ENCODE assay signal across 8 mouse cellular contexts in genomic region chr13:42049774-42050125, GRCm38 (mm10). TPM values are rescaled to one million over a fixed set of nuclear protein-coding genes. Genes with fewer than 3 reads are reported as not detected.
A peak's percentile ranks its signal among the peaks of the same experiment; 100 is the strongest.
DNase-seq lines count a peak whose midpoint lies in the region; ATAC-seq and TF ChIP-seq lines count a peak whose summit lies in the region.

No protein-coding gene starts in this region.

- no peak for TF ChIP-seq CTCF in bone marrow macrophage, adult 2 months (IDR thresholded peaks at IDR 0.05; ENCODE audit: low read depth, low read length)

- WGBS in kidney, embryonic 16.5 days: 2% methylated on average over 8 of the region's 8 CpGs
- under 1% methylated on average over 8 of the region's 8 CpGs for WGBS in hindbrain, embryonic 13.5 days
- 3% methylated on average over 8 of the region's 8 CpGs for WGBS in midbrain, embryonic 13.5 days

- peaks cover 24% of the 10 kb centered on the region for H3K4me1 ChIP-seq in kidney, embryonic 16.5 days (ENCODE audit: insufficient read depth, low read length)
- 0 out of 2 replicates have a peak, but pooled peaks cover 5% of the 10 kb centered on the region for H3K4me1 ChIP-seq in bone marrow macrophage, adult 2 months (ENCODE audit: control insufficient read depth, insufficient read depth, low read length)
- peaks cover 28% of the 10 kb centered on the region for H3K4me1 ChIP-seq in hindbrain, embryonic 13.5 days (replicated peaks)
- H3K4me1 ChIP-seq in midbrain, embryonic 13.5 days (replicated peaks): peaks cover 36% of the 10 kb centered on the region

- no peaks in the 10 kb centered on the region for H3K9me3 ChIP-seq in kidney, embryonic 16.5 days (ENCODE audit: low read length)
- no peaks in the 10 kb centered on the region for H3K9me3 ChIP-seq in hindbrain, embryonic 13.5 days
- no peaks in the 10 kb centered on the region for H3K9me3 ChIP-seq in midbrain, embryonic 13.5 days

- ATAC-seq in kidney, embryonic 16.5 days (ENCODE audit: low FRiP score, low TSS enrichment): no peak
- no peak for ATAC-seq in hindbrain, embryonic 13.5 days (ENCODE audit: low FRiP score)
- no peak for ATAC-seq in midbrain, embryonic 13.5 days

- peak overlapping the region; percentile 76 for H3K4me2 ChIP-seq in kidney, embryonic 16.5 days (replicated peaks; ENCODE audit: low read depth, low read length)
- H3K4me2 ChIP-seq in hindbrain, embryonic 13.5 days: peak overlapping the region; percentile 89
- peak overlapping the region; percentile 87 for H3K4me2 ChIP-seq in midbrain, embryonic 13.5 days (replicated peaks)

- no peak for DNase-seq in kidney, adult 11 months
- no peak for DNase-seq in frontal cortex, postnatal 25 days (ENCODE audit: low spot score in 2 of 2)
- no peak for DNase-seq in urinary bladder, postnatal 4 days (ENCODE audit: low spot score in 2 of 2)
- no peak for DNase-seq in frontal cortex, postnatal 10 days (ENCODE audit: low spot score in 2 of 2)

- H3K4me3 ChIP-seq in kidney, embryonic 16.5 days (ENCODE audit: low read length): peak overlapping the region; percentile 94
- peak overlapping the region; percentile 98 for H3K4me3 ChIP-seq in bone marrow macrophage, adult 2 months (ENCODE audit: insufficient read depth, low read length)
- H3K4me3 ChIP-seq in hindbrain, embryonic 13.5 days: peak overlapping the region; percentile 60
- H3K4me3 ChIP-seq in midbrain, embryonic 13.5 days (replicated peaks): peak overlapping the region; percentile 57

- H3K9ac ChIP-seq in kidney, embryonic 16.5 days (replicated peaks; ENCODE audit: low read length): peak overlapping the region; percentile 84
- H3K9ac ChIP-seq in hindbrain, embryonic 13.5 days: peak overlapping the region; percentile 80
- H3K9ac ChIP-seq in midbrain, embryonic 13.5 days (replicated peaks): peak overlapping the region; percentile 80

- no peaks in the 10 kb centered on the region for H3K27me3 ChIP-seq in kidney, embryonic 16.5 days (ENCODE audit: insufficient read depth, low read length)
- no peaks in the 10 kb centered on the region for H3K27me3 ChIP-seq in hindbrain, embryonic 13.5 days
- H3K27me3 ChIP-seq in midbrain, embryonic 13.5 days: no peaks in the 10 kb centered on the region; the same call in 1 of the 2 replicates

- 0 out of 2 replicates have a peak, but pooled peaks cover 2% of the 10 kb centered on the region for H3K36me3 ChIP-seq in kidney, embryonic 16.5 days (ENCODE audit: insufficient read depth, low read length)
- H3K36me3 ChIP-seq in hindbrain, embryonic 13.5 days: no peaks in the 10 kb centered on the region
- H3K36me3 ChIP-seq in midbrain, embryonic 13.5 days: no peaks in the 10 kb centered on the region

- no peak for TF ChIP-seq POLR2A in bone marrow macrophage, adult 2 months (IDR thresholded peaks at IDR 0.05; ENCODE audit: borderline replicate concordance, low read depth, low read length)

- peak overlapping the region; percentile 96 for H3K27ac ChIP-seq in kidney, embryonic 16.5 days (ENCODE audit: low read length)
- H3K27ac ChIP-seq in bone marrow macrophage, adult 2 months (ENCODE audit: insufficient read depth, low read depth, low read length): peak overlapping the region; percentile 76
- H3K27ac ChIP-seq in hindbrain, embryonic 13.5 days: peak overlapping the region; percentile 75
- H3K27ac ChIP-seq in midbrain, embryonic 13.5 days: peak overlapping the region; percentile 62

RNA-seq across cellular contexts. Expression of gene Hivep1, which starts 2.1 kb away (rescaled TPM):
- polyA plus RNA-seq in kidney, embryonic 16.5 days (2015; fragmentation: Nextera tagmentation; extraction: Ambion mirVana): 8.4 and 10.0 TPM in 2 replicates
- 14.3 and 24.2 TPM in 2 replicates for polyA plus RNA-seq in bone marrow macrophage, adult 2 months (2012; ENCODE audit: insufficient read depth, insufficient read length, missing spikeins)
- 19.2 and 21.1 TPM in 2 replicates for polyA plus RNA-seq in hindbrain, embryonic 13.5 days (2015; fragmentation: Nextera tagmentation; extraction: Ambion mirVana)
- polyA plus RNA-seq in midbrain, embryonic 13.5 days (2015; fragmentation: Nextera tagmentation; extraction: Ambion mirVana): 18.7 and 20.5 TPM in 2 replicates
